Mouse (Mus musculus) hematopoietic stem cell, adult 5-6 weeks (primary cell): ENCODE results near the gene Sgsm2. TPM values are rescaled to one million over a fixed set of nuclear protein-coding genes. Genes with fewer than 3 reads are reported as not detected.

Experiments
- ATAC-seq, 2 experiments: fragments of 125-278 bp in 1 of 2; replicated peaks in 1 of 2; 2 replicates each; pipeline ENCODE4 v1.8.0; 2016 to 2017; ENCODE audit warnings: inconsistent platforms in 2 of 2, mild to moderate bottlenecking in 2 of 2, moderate number of reproducible peaks in 2 of 2, low read depth in 1 of 2, moderate TSS enrichment in 1 of 2; ENCODE audit not compliant: low FRiP score in 2 of 2, poor library complexity in 2 of 2, severe bottlenecking in 2 of 2, insufficient read depth in 1 of 2, low TSS enrichment in 1 of 2
- total RNA-seq: library from RNA; stranded (forward); fragments of 172-1452, 232-1000 nt; gene quantifications from 2 replicates; pipeline ENCODE4 v1.2.3, GENCODE M21; 2017

Sgsm2 gene
- total RNA-seq, 1 experiment from 2014 or later = 5.6 TPM

- no peak for ATAC-seq
Observed at GRCm38 (mm10) chr11:74862129-74862528, 34.7 kb downstream of the Sgsm2 start.

- ATAC-seq = no peak
Observed at GRCm38 (mm10) chr11:74857756-74858155, 39.1 kb downstream of the Sgsm2 start.

- no peak for ATAC-seq
Observed at GRCm38 (mm10) chr11:74850998-74851661, 45.7 kb downstream of the Sgsm2 start.

- peak; percentile 72 to 82 for ATAC-seq
Observed at GRCm38 (mm10) chr11:74847919-74848521, 48.8 kb downstream of the Sgsm2 start.

- ATAC-seq = no peak
Observed at GRCm38 (mm10) chr11:74845784-74846183, 51.1 kb downstream of the Sgsm2 start.

- no peak for ATAC-seq
Observed at GRCm38 (mm10) chr11:74843761-74844160, 53.1 kb downstream of the Sgsm2 start.

GRCm38 (mm10) chr11:74843435-74843714 lies 53.5 kb downstream of the Sgsm2 start:
- ATAC-seq = no peak

GRCm38 (mm10) chr11:74842656-74843434 lies 54.0 kb downstream of the Sgsm2 start:
- ATAC-seq = no peak

GRCm38 (mm10) chr11:74842045-74842444 lies 54.8 kb downstream of the Sgsm2 start:
- ATAC-seq = no peak

GRCm38 (mm10) chr11:74841366-74841765 lies 55.5 kb downstream of the Sgsm2 start:
- ATAC-seq = no peak

- no peak for ATAC-seq
Observed at GRCm38 (mm10) chr11:74840739-74841138, 56.1 kb downstream of the Sgsm2 start.

GRCm38 (mm10) chr11:74839860-74840715 lies 56.8 kb downstream of the Sgsm2 start:
- ATAC-seq = no peak

GRCm38 (mm10) chr11:74838971-74839370 lies 57.9 kb downstream of the Sgsm2 start:
- ATAC-seq = peak; percentile 42 to 53

- ATAC-seq = peak; percentile 51 to 56
Observed at GRCm38 (mm10) chr11:74838441-74838840, 58.4 kb downstream of the Sgsm2 start.

- ATAC-seq = peak; percentile 63 to 76
Observed at GRCm38 (mm10) chr11:74837694-74838431, 59.0 kb downstream of the Sgsm2 start.

GRCm38 (mm10) chr11:74837056-74837693 lies 59.7 kb downstream of the Sgsm2 start:
- ATAC-seq = no peak; a peak in 1 of 4 replicates
